Mouse (Mus musculus) cerebellum, postnatal 4 days (tissue): ENCODE results near the gene Cntn3.
"Not testable (repeated sequence)": the region's sequence is repeated elsewhere in the genome, so short reads cannot be mapped to it uniquely, and the experiment has no call there.

Experiments used
- DNase-seq, 2 experiments: peaks; one replicate each; pipeline ENCODE4 v3.0.0; 2022; ENCODE audit warnings: low spot score in 2 of 2, mixed read lengths in 1 of 2

Cntn3 gene

GRCm38 (mm10) chr6:102573001-102573400 is at the start of gene Cntn3:
TSS of gene Cntn3 (minus strand) at chr6:102573101.
- DNase-seq: not testable (repeated sequence)

- no peak for DNase-seq
These were observed 27.9 kb upstream of the Cntn3 start for GRCm38 (mm10) chr6:102600773-102601172.

DNA sequence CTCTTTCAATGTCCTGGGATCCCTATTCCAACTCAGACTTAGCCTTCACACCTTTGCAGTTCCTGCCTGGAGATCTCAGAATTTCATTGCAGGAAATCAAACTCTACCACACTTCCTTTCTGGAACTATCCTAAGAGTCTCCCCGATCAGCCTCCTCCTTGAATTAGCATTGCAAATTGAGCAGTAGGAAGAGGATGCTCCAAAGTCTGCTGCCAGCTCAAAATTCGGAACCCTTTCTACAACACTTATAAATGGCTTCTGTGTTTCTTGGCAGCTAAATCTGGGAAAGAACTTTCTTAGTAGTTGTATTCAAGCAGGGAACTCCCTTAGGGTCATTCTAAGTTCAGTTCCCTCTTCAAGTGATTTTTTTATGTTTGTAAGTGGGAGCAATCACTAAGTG is 24.9 kb upstream of the Cntn3 start:
- DNase-seq: no peak

DNA sequence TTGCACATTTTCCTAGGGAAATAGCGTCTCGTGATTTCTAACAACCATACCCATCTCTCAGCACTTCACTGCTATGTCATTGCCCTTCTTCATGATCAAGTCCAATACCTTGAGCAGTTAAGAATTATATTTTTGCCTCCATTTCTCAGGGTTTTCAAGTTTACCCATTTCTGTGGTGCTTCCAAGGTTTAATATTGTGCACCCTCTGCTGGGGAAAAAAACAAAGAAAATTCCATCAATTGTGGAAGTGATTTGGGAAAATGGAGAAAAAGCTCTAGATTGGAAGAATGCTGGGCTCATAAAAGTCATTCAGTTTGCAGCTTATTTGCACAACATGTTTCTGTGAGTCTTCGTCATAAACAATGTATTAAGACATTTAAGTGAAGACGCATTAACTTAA is 17.2 kb upstream of the Cntn3 start:
- DNase-seq: no peak

DNA sequence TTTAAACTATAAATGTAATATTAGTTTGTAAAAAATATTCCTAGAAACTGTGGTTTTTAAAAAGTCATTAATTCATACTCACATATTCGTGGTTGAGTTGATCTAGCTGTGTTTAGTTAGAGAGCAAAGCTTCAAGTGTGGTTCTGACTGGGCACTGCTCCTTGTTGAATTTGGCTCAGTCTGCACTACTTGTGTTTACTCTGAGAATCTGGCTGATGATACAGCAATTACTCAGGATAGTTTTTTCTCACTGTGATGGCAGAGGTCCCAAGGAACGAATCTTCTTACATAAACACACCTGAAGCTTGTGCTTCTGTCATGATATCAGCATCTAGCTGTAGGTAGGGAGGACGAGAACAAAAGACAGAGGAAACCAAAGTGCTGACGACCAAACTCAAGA is 16.4 kb upstream of the Cntn3 start:
- no peak for DNase-seq

DNA sequence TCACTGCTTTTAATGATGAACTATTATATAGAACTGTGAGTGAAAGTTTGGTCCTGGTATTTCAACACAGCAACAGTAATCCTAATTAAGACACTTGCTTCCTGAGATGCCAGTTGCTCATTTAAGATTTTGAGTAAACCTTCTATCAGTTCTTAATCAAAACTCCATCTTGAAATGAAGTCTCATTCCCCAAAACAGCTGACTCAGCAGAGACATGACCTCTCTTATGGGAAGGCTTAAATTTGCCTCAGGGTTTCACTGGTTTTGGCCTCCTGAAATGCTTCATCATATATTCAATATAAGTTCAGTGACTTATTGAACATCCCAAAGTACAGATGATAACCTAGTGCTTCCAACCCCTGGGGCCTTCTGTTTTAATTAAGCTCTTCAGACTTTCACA is 13.2 kb upstream of the Cntn3 start:
- DNase-seq: no peak

DNA sequence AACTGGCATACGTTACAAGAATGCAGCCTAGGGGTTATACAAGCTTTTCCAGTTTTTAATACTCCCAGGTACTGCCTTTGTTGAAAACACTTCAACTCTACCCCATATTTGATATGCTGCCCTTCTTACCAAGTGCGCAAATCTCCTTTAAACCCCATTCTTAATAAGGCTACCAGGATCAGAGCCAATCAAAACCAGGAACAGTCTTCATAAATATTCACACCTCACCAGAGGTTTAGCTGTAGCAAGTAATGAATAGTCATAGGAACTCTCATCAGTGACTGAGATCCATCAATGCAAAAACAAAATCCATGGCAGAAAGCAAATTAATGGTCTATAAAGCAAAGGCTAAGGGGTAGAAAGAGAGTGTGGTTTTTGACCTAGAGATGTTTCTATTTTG is 10.7 kb upstream of the Cntn3 start:
- no peak for DNase-seq

DNA sequence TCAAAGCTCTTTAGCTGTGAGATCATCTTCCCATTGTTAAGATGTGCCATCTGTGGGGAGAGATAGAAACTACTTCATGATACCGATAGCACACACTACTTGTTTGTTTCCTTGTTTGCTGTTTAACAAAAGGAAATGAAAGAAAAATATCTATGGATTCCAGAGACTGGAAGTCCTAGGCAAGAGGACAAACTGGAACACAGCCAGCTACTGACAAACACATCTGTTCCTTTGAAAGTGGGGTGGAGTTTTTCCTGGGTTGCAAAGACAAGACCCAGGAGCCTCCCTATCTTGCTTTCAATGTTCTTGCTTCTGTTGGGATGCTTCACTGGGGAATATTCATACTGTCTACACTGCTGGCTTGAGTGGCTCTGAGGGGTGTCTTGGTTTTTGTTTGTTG is 5.4 kb downstream of the Cntn3 start:
- no peak for DNase-seq

GRCm38 (mm10) chr6:102565228-102565627 is 7.7 kb downstream of the Cntn3 start:
- DNase-seq: no peak

DNA sequence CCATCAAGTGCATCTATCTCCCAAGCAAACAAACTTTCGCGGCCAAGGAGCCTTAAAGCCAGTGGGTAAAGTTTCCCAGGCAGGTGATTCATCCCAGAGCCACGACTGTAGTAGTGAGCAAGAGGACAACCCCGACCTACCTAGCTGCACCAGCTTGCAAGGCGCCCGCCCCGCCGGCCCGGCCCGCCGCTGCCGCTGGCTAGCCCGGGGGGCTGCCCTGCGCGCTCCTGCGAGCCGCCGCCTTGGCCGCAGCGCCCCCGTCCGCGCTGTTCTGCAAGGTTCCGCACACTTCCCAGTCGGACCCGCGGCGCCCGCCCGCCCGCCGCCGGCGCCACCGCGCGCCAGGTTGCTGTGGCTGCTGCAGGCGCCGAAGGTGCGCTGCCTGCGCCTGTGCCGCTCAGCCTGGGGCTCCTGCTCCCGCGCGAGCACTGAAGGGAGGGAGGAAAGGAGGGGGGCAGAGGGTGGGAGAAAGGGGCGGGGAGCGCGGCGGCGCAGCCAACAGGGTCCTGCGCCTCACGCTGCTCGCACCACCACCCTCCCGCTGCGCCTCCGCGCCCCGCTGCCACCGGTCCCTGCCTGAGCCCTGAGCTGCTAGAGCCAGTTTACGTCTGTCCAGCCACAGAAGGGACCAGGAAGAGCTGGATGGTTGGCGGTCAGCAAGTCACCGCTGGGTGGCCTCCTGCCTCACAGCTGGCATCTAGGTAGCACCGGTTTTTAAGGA is 8.7 kb downstream of the Cntn3 start:
- DNase-seq: peak; percentile 41 to 58

- DNase-seq: no peak
These were observed 9.5 kb downstream of the Cntn3 start for GRCm38 (mm10) chr6:102563431-102563830.

DNA sequence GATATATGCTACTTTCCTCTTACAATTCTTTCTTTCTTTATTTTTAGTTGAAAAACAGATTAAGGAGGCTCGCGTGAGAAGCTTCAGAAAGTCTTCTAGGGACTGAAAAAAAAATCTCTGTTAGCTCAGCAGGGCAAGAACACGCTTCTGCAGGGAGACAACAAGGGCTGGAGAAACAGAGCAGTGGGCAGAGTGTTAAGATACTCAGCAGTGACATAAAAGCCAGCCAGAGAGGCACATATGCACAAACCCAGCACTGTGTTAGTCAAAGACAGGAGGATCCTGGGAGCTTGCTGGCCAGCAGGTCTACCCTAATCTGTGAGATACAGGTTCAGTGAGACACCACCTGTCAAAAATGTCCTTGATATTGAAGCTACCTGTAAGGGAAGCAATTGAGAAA is 15.4 kb downstream of the Cntn3 start:
- no peak for DNase-seq

DNA sequence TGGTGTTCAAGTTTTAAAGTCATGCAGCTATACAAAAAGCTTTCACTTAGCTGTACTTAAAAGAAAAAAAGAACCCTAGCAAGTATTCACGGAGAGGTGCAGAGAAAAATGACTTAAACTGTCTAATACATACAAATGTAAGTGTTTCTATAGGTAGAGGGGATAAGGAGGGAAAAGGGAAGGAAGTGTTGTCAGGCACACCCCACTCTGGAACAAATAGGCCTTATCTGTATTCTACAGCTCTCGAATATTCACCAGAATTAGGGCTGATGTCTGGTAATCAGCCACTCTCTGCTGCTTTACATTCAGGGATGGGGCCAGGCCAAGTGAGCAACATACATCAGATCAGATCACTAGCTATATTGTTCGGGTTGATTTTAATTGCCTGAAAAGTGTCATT is 16.4 kb downstream of the Cntn3 start:
- DNase-seq: no peak

- DNase-seq: no peak
These were observed 17.0 kb downstream of the Cntn3 start for GRCm38 (mm10) chr6:102555814-102556437.

DNA sequence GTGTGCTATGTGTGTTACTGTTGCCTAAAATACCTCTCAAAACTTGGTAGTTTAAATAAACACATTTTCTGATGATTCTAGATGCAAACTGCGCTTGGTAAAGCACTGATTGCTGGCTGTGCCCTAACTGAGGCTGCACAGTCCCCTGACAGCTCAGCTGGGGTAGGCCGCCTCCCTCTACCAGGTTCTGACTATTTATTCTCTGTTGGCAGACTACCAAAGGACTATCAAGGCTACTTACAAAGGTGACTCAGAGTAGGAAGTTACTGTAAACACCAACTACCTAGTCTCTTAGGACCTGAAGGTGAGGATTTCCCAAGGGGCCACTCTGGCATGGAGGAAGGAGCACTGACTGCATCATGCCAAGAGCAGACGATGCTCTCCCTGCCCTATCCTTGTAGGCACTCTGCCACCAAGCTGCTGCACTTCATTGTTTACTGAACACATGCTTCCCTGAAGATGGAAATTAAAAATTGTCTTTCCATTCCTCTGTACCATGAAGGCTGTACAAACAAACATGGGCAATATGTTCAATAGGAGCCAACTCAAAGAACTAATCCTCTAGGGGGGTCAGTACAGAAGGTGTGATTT is 17.7 kb downstream of the Cntn3 start:
- DNase-seq: no peak

DNA sequence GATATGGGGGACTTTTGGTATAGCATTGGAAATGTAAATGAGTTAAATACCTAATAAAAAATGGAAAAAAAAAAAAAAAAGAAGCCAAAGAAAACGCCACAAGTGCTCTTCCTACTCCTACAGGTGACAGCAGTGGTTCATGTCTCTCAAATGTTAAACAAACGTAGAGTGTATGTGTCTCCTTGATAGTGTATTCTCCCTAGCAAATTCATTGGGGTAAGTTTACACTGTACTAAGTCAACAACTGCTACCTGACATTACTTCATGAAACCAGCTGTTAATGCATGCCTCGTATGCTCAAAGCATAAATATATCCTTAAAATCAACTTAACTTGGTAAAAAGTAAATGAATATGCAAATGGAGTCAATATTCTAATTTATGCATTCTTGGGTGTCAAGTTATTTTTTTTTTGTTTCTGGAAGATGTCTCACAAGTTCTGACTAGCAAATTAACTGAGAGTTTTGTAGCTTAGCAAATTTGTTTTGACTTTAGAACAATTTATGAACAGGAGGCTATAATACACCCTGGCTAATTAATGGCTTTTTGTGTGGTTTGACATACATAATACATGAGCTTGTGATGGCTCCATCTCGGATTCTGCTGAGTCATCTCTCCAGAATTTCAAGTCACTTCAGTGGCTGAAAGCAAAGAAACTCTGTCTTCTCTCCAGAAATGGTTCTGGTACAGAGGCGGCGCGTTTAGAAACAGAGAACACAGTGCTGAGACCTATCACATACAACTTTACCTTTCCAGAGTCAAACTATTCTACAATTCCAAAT is 31.1 kb downstream of the Cntn3 start:
- DNase-seq: no peak

- DNase-seq: no peak
These were observed 37.3 kb downstream of the Cntn3 start for GRCm38 (mm10) chr6:102535599-102535998.

GRCm38 (mm10) chr6:102523037-102523436 is 49.9 kb downstream of the Cntn3 start:
- no peak for DNase-seq

GRCm38 (mm10) chr6:102520977-102521376 is 51.9 kb downstream of the Cntn3 start:
- no peak for DNase-seq

- DNase-seq: no peak
These were observed 57.7 kb downstream of the Cntn3 start for GRCm38 (mm10) chr6:102515231-102515630.

DNA sequence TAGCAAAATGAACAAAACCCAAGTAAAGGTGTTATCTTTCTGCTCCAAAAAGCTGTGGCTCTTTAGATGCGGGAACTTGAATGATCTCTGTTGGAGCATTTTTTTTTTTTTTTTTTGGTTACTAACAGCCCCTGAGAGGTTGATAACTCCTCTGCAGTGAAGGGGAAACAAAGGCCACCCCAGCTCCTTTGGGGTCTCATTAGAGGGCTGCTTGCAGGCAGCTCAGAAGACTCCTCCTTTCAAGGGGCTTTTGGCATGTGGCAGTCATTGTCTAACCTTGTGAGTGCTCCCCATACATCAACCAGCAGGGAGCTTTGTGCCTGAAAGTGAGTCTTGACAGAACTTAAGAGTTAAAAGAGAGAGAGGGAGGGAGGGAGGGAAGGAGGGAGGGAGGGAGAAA is 60.8 kb downstream of the Cntn3 start:
- no peak for DNase-seq

DNA sequence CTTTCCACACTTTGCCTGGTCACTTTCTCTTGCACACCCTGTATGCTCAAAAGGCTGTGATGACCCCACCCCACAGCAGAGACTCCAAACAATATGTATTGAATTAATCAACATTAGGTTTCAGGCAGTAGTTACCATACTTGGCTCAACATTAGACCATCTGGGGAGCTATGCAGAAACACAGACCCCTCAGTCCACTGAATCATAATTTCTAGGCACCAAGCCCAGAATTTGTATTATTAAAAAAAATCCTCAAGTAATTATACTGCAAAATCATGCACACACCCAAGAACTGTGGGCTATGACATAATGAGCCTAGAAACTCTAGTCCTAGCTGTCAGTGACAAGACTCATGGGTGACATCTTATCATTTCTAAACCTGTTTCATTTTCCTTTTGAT is 87.4 kb downstream of the Cntn3 start:
- no peak for DNase-seq
